Mouse (Mus musculus) stomach, postnatal 0 days (tissue): ENCODE results near the gene Cdt1. TPM values are rescaled to one million over a fixed set of nuclear protein-coding genes. Genes with fewer than 3 reads are reported as not detected.

Experiments
- ATAC-seq: fragments of 200-750 bp; cut with Nextera tagmentation; 2 replicates; pipeline ENCODE4 v1.8.0; 2017; ENCODE audit not compliant: low FRiP score, low TSS enrichment
- DNase-seq: peaks from one replicate; pipeline ENCODE4 v3.0.0-alpha.2; 2016; ENCODE audit warnings: low spot score
- H3K27ac ChIP-seq: fragments of 300-500 bp; sonication (generic); replicated peaks from 2 replicates; pipeline ENCODE4 v1.5.1; 2014; ENCODE audit warnings: mild to moderate bottlenecking, control low read depth
- H3K27me3 ChIP-seq: fragments of 300-500 bp; sonication (generic); 2 replicates; pipeline ENCODE4 v1.6.1; 2014; ENCODE audit warnings: low read length; ENCODE audit not compliant: control insufficient read depth, insufficient read depth
- H3K36me3 ChIP-seq: fragments of 300-500 bp; sonication (generic); 2 replicates; pipeline ENCODE4 v1.6.1; 2014; ENCODE audit warnings: low read length, mixed read lengths; ENCODE audit not compliant: control insufficient read depth, insufficient read depth
- H3K4me1 ChIP-seq: fragments of 300-500 bp; sonication (generic); replicated peaks from 2 replicates; pipeline ENCODE4 v1.6.1; 2014; ENCODE audit warnings: antibody characterized with exemption; ENCODE audit not compliant: control insufficient read depth, insufficient read depth
- H3K4me2 ChIP-seq: fragments of 300-500 bp; sonication (generic); replicated peaks from 2 replicates; pipeline ENCODE4 v1.6.1; 2014; ENCODE audit warnings: low read depth, mild to moderate bottlenecking, control low read depth, moderate library complexity
- H3K4me3 ChIP-seq: fragments of 300-500 bp; sonication (generic); 2 replicates; pipeline ENCODE4 v1.5.1; 2014; ENCODE audit warnings: low read depth, low read length, control low read depth
- H3K9ac ChIP-seq: fragments of 300-500 bp; sonication (generic); 2 replicates; pipeline ENCODE4 v1.6.1; 2014; ENCODE audit warnings: mild to moderate bottlenecking, low read length, control low read depth, mixed read lengths
- H3K9me3 ChIP-seq: fragments of 300-500 bp; sonication (generic); 2 replicates; pipeline ENCODE4 v1.6.1; 2016; ENCODE audit warnings: low read length; ENCODE audit not compliant: control insufficient read depth
- CTCF ChIP-seq: IDR thresholded peaks from 2 replicates; pipeline ENCODE4 v1.5.1; 2016; ENCODE audit warnings: antibody characterized with exemption, low read depth, mild to moderate bottlenecking, moderate library complexity
- EP300 ChIP-seq: optimal IDR thresholded peaks from 2 replicates; pipeline ENCODE3; 2016; ENCODE audit warnings: antibody characterized with exemption
- WGBS: fragments of 180-500 bp; shearing (Covaris S2); extraction: QIAGEN DNeasy Blood & Tissue Kit; methylation state at CpG from one replicate; pipeline ENCODE4 v1.1.7; 2014; 5-methylcytosine and 5-hydroxymethylcytosine counted together
- polyA plus RNA-seq: library from polyadenylated mRNA; unstranded; fragments of >200 nt; fragmentation: Nextera tagmentation; extraction: Ambion mirVana; gene quantifications from 2 replicates; pipeline ENCODE4 v1.2.1, GENCODE M21; 2015

The Cdt1 gene
- polyA plus RNA-seq, 1 experiment from 2014 or later = 11.8 TPM

DNA sequence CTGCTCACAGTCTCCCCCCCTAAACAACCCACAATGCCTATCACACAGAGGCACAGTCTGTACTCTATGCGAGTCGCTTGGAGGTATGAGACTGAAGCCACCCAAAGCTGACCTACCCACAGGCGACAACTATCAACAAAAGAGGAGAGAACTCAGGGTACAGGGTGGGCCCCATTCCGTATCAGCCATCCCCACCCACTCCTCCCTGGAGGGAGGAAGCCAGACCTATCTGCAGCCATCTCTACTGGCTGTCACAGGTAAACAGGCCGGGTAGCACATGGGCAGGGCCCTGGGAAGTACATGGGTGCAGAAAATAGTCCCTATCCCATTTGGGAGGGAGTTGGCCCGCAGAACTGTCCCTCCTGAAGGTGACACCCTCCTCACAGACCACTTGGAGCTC, 42.8 kb upstream of the Cdt1 start:
- ATAC-seq (no peak), DNase-seq (no peak)
- 49% methylated on average over 6 of the region's 6 CpGs for WGBS
- Histone ChIP-seq H3K9ac (no peak overlapping the region), H3K27ac (peak overlapping the region; percentile 35), H3K4me2 (no peak overlapping the region), H3K4me1 (peaks cover 18% of the 10 kb centered on the region), H3K27me3 (no peaks in the 10 kb centered on the region), H3K36me3 (no peaks in the 10 kb centered on the region), H3K4me3 (no peak overlapping the region), H3K9me3 (no peaks in the 10 kb centered on the region)
- no peak for TF ChIP-seq CTCF
- no peak for TF ChIP-seq EP300

DNA sequence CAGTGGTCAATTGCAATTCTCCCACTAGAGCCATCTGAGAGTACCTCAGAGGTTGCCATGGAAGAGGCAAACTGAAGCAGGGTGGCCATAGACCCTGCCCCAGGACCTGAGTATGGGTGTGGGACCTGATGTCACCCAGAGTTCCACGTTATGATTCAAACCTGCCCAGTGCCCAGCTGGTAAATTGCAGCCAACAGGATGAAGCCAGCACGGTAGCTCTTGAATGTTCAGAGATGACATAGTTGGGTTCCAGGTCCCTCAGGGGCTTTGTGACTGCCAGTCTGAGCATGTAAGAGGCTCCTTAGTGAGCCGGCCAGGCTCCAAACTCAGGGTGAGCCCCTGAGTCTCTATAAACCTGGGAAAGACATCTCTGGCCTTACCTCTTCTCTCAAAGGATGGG, 41.7 kb upstream of the Cdt1 start:
- H3K27ac ChIP-seq = no peak overlapping the region; the same call in none of the 2 replicates

DNA sequence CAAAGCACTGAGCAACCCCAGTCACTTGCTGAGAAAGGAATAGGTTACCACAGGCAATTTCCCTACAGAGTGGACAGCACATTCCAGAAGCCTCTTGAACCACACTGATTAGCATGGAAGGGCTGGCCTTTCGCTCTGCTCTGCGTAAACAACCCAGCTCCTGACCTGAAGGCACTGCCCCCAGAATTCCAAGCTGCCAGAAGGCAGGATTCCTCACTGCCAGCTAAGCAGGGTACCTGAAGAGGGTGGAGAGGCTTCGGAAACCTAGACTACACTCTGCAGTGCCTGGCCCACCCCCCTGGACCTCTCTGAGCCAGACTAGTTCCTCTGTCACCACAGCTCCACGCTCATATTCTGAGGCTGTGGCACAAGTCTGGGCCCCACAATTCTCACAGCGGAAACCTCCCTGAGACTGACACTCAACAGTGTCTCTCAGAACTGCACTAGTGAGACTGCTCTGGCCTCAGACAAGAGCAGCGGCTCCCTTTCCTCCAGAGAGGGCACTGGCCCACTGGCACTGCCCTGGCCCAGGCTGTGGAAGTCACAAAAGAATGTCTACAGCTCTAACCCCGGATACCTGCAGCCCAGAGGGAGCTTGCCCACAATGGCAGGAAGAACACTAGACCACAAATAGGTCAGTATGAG, 41.2 kb upstream of the Cdt1 start:
- Histone ChIP-seq H3K4me3 (no peak overlapping the region), H3K27ac (peak overlapping the region; percentile 30), H3K4me1 (peaks cover 18% of the 10 kb centered on the region), H3K36me3 (no peaks in the 10 kb centered on the region), H3K27me3 (no peaks in the 10 kb centered on the region), H3K9ac (peak overlapping the region; percentile 31; the same call in 1 of the 2 replicates), H3K9me3 (no peaks in the 10 kb centered on the region), H3K4me2 (no peak overlapping the region)
- ATAC-seq (no peak), DNase-seq (no peak)
- no peak for TF ChIP-seq EP300
- no peak for TF ChIP-seq CTCF
- WGBS = 43% methylated on average over 7 of the region's 7 CpGs

More for the DNA sequence above, 41.7 kb upstream of the Cdt1 start:
- H3K9ac ChIP-seq = no peak overlapping the region
- H3K27me3 ChIP-seq = no peaks in the 10 kb centered on the region
- ATAC-seq (no peak), DNase-seq (no peak)
- peaks cover 18% of the 10 kb centered on the region for H3K4me1 ChIP-seq
- H3K9me3 ChIP-seq = no peaks in the 10 kb centered on the region
- no peak overlapping the region for H3K4me2 ChIP-seq
- no peaks in the 10 kb centered on the region for H3K36me3 ChIP-seq
- H3K4me3 ChIP-seq = no peak overlapping the region
- TF ChIP-seq EP300 (no peak), CTCF (no peak)
- WGBS = 45% methylated on average over 3 of the region's 3 CpGs

DNA sequence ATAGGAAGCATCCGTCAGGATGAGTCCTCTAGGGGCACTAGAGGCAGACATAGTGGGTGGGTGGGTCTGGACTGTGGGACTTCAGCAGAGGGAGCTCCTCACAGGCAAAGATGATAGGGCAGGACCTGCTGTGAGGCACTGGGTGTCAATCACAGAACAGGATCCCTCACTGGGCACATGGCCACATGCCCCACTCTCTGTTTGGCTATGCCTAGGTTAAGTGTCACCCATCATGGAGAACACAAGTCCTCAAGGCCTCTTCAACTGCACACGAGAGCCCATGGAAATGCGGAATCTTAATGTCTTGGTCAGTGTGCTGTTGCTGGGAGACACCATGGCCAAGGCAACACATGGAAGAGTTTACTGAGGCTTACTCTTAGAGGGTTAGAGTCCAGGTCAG, 39.9 kb upstream of the Cdt1 start:
- no peak for TF ChIP-seq CTCF
- TF ChIP-seq EP300 = no peak
- H3K4me2 ChIP-seq = no peak overlapping the region
- H3K36me3 ChIP-seq = no peaks in the 10 kb centered on the region
- 89% methylated on average over 3 of the region's 3 CpGs for WGBS
- H3K27me3 ChIP-seq = no peaks in the 10 kb centered on the region
- H3K9me3 ChIP-seq = no peaks in the 10 kb centered on the region
- H3K4me3 ChIP-seq = no peak overlapping the region
- no peak for ATAC-seq
- no peak overlapping the region for H3K27ac ChIP-seq
- H3K9ac ChIP-seq = no peak overlapping the region
- H3K4me1 ChIP-seq = peaks cover 18% of the 10 kb centered on the region
- DNase-seq = no peak

GRCm38 (mm10) chr8:122529159-122529558, 38.7 kb upstream of the Cdt1 start:
- Histone ChIP-seq H3K27me3 (no peaks in the 10 kb centered on the region), H3K27ac (no peak overlapping the region), H3K4me2 (no peak overlapping the region), H3K9ac (no peak overlapping the region), H3K4me3 (no peak overlapping the region), H3K36me3 (no peaks in the 10 kb centered on the region), H3K4me1 (peaks cover 8% of the 10 kb centered on the region; the same call in 1 of the 2 replicates), H3K9me3 (no peaks in the 10 kb centered on the region)
- DNase-seq (no peak), ATAC-seq (no peak)
- 76% methylated on average over 4 of the region's 4 CpGs for WGBS
- TF ChIP-seq CTCF (no peak), EP300 (no peak)

- Histone ChIP-seq H3K27me3 (no peaks in the 10 kb centered on the region), H3K9ac (no peak overlapping the region), H3K27ac (peak overlapping the region; percentile 35; the same call in 1 of the 2 replicates), H3K36me3 (no peaks in the 10 kb centered on the region), H3K4me1 (no peaks in the 10 kb centered on the region), H3K4me3 (no peak overlapping the region), H3K9me3 (no peaks in the 10 kb centered on the region), H3K4me2 (no peak overlapping the region)
- 75% methylated on average over 8 of the region's 8 CpGs for WGBS
- no peak for TF ChIP-seq EP300
- no peak for TF ChIP-seq CTCF
- ATAC-seq (0 out of 2 replicates have a peak, but pooled peaks have one; percentile 13), DNase-seq (no peak)
These were observed 36.5 kb upstream of the Cdt1 start for GRCm38 (mm10) chr8:122531312-122531711.
